Mouse (Mus musculus) lung, postnatal 0 days (tissue): ENCODE results near the gene Ttpal.

Experiments used
- CTCF ChIP-seq: IDR thresholded peaks from 2 replicates; pipeline ENCODE4 v1.5.1; 2016; ENCODE audit warnings: antibody characterized with exemption, mild to moderate bottlenecking
- EP300 ChIP-seq: IDR thresholded peaks from 2 replicates; pipeline ENCODE4 v1.6.1; 2016; ENCODE audit warnings: antibody characterized with exemption, mild to moderate bottlenecking, control low read depth

DNA sequence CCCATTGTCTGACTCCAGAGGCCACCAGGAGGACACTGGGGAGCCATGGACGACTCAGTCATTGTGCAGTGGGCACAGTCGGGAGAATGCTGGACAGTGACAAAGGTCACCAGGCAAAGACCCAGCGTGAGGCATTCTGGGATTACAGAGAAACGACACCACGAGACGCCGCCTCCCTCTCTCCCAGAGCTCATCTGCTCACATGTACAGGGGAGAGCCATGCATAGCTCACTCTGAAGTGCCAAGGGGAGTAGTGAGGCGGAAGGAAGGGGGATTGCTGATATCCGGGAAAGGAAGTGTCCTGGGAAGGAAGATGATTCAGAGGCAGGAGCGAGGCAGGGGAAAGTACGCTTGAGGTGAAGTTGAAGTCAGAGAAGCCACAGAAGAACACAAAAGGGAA, 26.9 kb upstream of the Ttpal start:
- TF ChIP-seq CTCF: no peak
- no peak for TF ChIP-seq EP300
